Mouse (Mus musculus) gastrocnemius, postnatal 4 days (tissue): ENCODE data around the gene Usp8. TPM values are rescaled to one million over a fixed set of nuclear protein-coding genes. Genes with fewer than 3 reads are reported as not detected.

Experiments
- DNase-seq, 2 experiments: peaks; one replicate each; pipeline ENCODE4 v3.0.0; 2021 to 2022; ENCODE audit warnings: low spot score in 2 of 2, mixed read lengths in 2 of 2
- total RNA-seq, 2 experiments: library from RNA; stranded (reverse); gene quantifications; 2 replicates each; pipeline ENCODE4 v1.2.3; 2021

Gene Usp8
- total RNA-seq, 2 experiments from 2014 or later, result 27.6 to 30.6 TPM

GRCm38 (mm10) chr2:126801980-126802379, 94.9 kb downstream of the Usp8 start:
- no peak for DNase-seq

Other genes with a start within 250 kb of the Usp8 start
- 1 to 10 TPM; 1.1 to 1.5 TPM for gene Atp8b4, start 206.7 kb upstream of the Usp8 start, total RNA-seq
- gene Slc27a2, start 154.9 kb upstream of the Usp8 start, total RNA-seq, result under 1 TPM; 0.54 to 0.96 TPM
- 1 to 10 TPM; 2.9 to 3.5 TPM for gene Hdc, start 88.0 kb upstream of the Usp8 start, total RNA-seq
- 10 to 100 TPM; 19.3 to 19.8 TPM for gene Gabpb1, start 31.0 kb upstream of the Usp8 start, total RNA-seq
- gene Usp50, start 76.1 kb downstream of the Usp8 start, total RNA-seq, result not detected
- 10 to 100 TPM; 43.6 to 53.5 TPM for gene Trpm7, start 168.9 kb downstream of the Usp8 start, total RNA-seq
- 10 to 100 TPM; 42.4 to 49.1 TPM for gene Sppl2a, start 225.9 kb downstream of the Usp8 start, total RNA-seq